Mouse (Mus musculus) E14TG2a.4 (cell line): ENCODE results near the gene Atf6.

Source experiments
- CTCF ChIP-seq: conservative IDR thresholded peaks from 2 replicates; pipeline ENCODE4 v1.5.1; 2014; ENCODE audit warnings: low read length
- NANOG ChIP-seq: IDR thresholded peaks from 2 replicates; pipeline ENCODE4 v1.6.1; 2014; ENCODE audit warnings: borderline replicate concordance, low read length, mixed read lengths
- POU5F1 ChIP-seq: IDR thresholded peaks from 2 replicates; pipeline ENCODE4 v1.6.1; 2014; ENCODE audit warnings: low read length, borderline replicate concordance

GRCm38 (mm10) chr1:170701582-170701981, 166.0 kb downstream of the Atf6 start:
- TF ChIP-seq CTCF: no peak
- TF ChIP-seq NANOG: no peak
- no peak for TF ChIP-seq POU5F1
